Mouse (Mus musculus) lung, embryonic 14.5 days (tissue): ENCODE measurements around the gene Nck1. TPM values are rescaled to one million over a fixed set of nuclear protein-coding genes. Genes with fewer than 3 reads are reported as not detected.
A peak's percentile ranks its signal among the peaks of the same experiment; 100 is the strongest.

ENCODE experiments used
- ATAC-seq: fragments of 200-750 bp; cut with Nextera tagmentation; 2 replicates; pipeline ENCODE4 v1.8.0; 2017; ENCODE audit warnings: mild to moderate bottlenecking, moderate TSS enrichment, moderate library complexity; ENCODE audit not compliant: insufficient read depth
- DNase-seq: peaks from one replicate; pipeline ENCODE4 v3.0.0-alpha.2; 2015
- H3K27ac ChIP-seq: fragments of 300-500 bp; sonication (generic); 2 replicates; pipeline ENCODE4 v1.5.1; 2014; ENCODE audit warnings: low read depth, mild to moderate bottlenecking, moderate library complexity
- H3K27me3 ChIP-seq: fragments of 300-500 bp; sonication (generic); 2 replicates; pipeline ENCODE4 v1.6.1; 2014; ENCODE audit warnings: low read length, control low read depth; ENCODE audit not compliant: insufficient read depth
- H3K36me3 ChIP-seq: fragments of 300-500 bp; sonication (generic); 2 replicates; pipeline ENCODE4 v1.6.1; 2014; ENCODE audit warnings: control low read depth; ENCODE audit not compliant: insufficient read depth
- H3K4me1 ChIP-seq: fragments of 300-500 bp; sonication (generic); 2 replicates; pipeline ENCODE4 v1.6.1; 2014; ENCODE audit warnings: antibody characterized with exemption, control low read depth; ENCODE audit not compliant: insufficient read depth
- H3K4me2 ChIP-seq: fragments of 300-500 bp; sonication (generic); 2 replicates; pipeline ENCODE4 v1.6.1; 2014; ENCODE audit warnings: mild to moderate bottlenecking
- H3K4me3 ChIP-seq: fragments of 300-500 bp; sonication (generic); 2 replicates; pipeline ENCODE4 v1.5.1; 2014; ENCODE audit warnings: low read depth, low read length
- H3K9ac ChIP-seq: fragments of 300-500 bp; sonication (generic); 2 replicates; pipeline ENCODE4 v1.6.1; 2014
- H3K9me3 ChIP-seq: fragments of 300-500 bp; sonication (generic); 2 replicates; pipeline ENCODE4 v1.6.1; 2016; ENCODE audit warnings: low read depth, low read length, control low read depth
- CTCF ChIP-seq: IDR thresholded peaks from 2 replicates; pipeline ENCODE4 v1.5.1; 2016; ENCODE audit warnings: antibody characterized with exemption, low read depth
- WGBS: fragments of 180-500 bp; shearing (Covaris S2); extraction: QIAGEN DNeasy Blood & Tissue Kit; methylation state at CpG from one replicate; pipeline ENCODE4 v1.1.7; 2014; 5-methylcytosine and 5-hydroxymethylcytosine counted together
- polyA plus RNA-seq: library from polyadenylated mRNA; unstranded; fragments of >200 nt; fragmentation: Nextera tagmentation; extraction: Ambion mirVana; gene quantifications from 2 replicates; pipeline ENCODE4 v1.2.1, GENCODE M21; 2014

Gene Nck1
- polyA plus RNA-seq, 1 experiment from 2014 or later, result 71.3 TPM

GRCm38 (mm10) chr9:100573942-100574341 is 28.0 kb upstream of the Nck1 start:
- 32% methylated on average over 5 of the region's 5 CpGs for WGBS

GRCm38 (mm10) chr9:100573300-100573699 is 27.4 kb upstream of the Nck1 start:
- ATAC-seq (no peak), DNase-seq (peak; percentile 76)
- Histone ChIP-seq H3K27me3 (no peaks in the 10 kb centered on the region), H3K36me3 (no peaks in the 10 kb centered on the region), H3K9ac (no peak overlapping the region), H3K4me2 (no peak overlapping the region), H3K4me1 (peaks cover 10% of the 10 kb centered on the region; the same call in 1 of the 2 replicates), H3K27ac (no peak overlapping the region), H3K9me3 (no peaks in the 10 kb centered on the region), H3K4me3 (no peak overlapping the region)
- TF ChIP-seq CTCF, result no peak
- WGBS, result 48% methylated on average over 2 of the region's 2 CpGs

More at GRCm38 (mm10) chr9:100573942-100574341, 28.0 kb upstream of the Nck1 start:
- H3K27ac ChIP-seq, result no peak overlapping the region; the same call in 1 of the 2 replicates
- peaks cover 10% of the 10 kb centered on the region; the same call in 1 of the 2 replicates for H3K4me1 ChIP-seq
- H3K4me3 ChIP-seq, result no peak overlapping the region
- DNase-seq, result peak; percentile 59
- ATAC-seq, result no peak
- H3K27me3 ChIP-seq, result no peaks in the 10 kb centered on the region
- no peaks in the 10 kb centered on the region for H3K36me3 ChIP-seq
- no peak for TF ChIP-seq CTCF
- H3K9me3 ChIP-seq, result no peaks in the 10 kb centered on the region
- no peak overlapping the region for H3K4me2 ChIP-seq
- H3K9ac ChIP-seq, result no peak overlapping the region

- DNase-seq (no peak), ATAC-seq (no peak)
- no peaks in the 10 kb centered on the region for H3K27me3 ChIP-seq
- H3K9me3 ChIP-seq, result no peaks in the 10 kb centered on the region
- no peak overlapping the region for H3K27ac ChIP-seq
- no peak for TF ChIP-seq CTCF
- H3K9ac ChIP-seq, result peak overlapping the region; percentile 65; the same call in 1 of the 2 replicates
- H3K36me3 ChIP-seq, result no peaks in the 10 kb centered on the region
- peak overlapping the region; percentile 90 for H3K4me2 ChIP-seq
- H3K4me3 ChIP-seq, result peak overlapping the region; percentile 64; the same call in 1 of the 2 replicates
- peaks cover 10% of the 10 kb centered on the region; the same call in 1 of the 2 replicates for H3K4me1 ChIP-seq
- WGBS, result 67% methylated on average over 1 of the region's 1 CpGs
These were observed 25.6 kb upstream of the Nck1 start for GRCm38 (mm10) chr9:100571511-100571910.

GRCm38 (mm10) chr9:100570626-100571233 is 24.8 kb upstream of the Nck1 start, which contains the start of gene Slc35g2:
Gene Slc35g2, minus strand, starts transcription at chr9:100571090.
- peak; percentile 76 for DNase-seq
- TF ChIP-seq CTCF, result 0 out of 2 replicates have a peak, but pooled peaks have one; percentile 14
- peak within 1 kb of the TSS; percentile 24; the same call in 1 of the 2 replicates for H3K27ac ChIP-seq

GRCm38 (mm10) chr9:100569798-100570625 is 24.1 kb upstream of the Nck1 start:
- Histone ChIP-seq H3K4me2 (peak overlapping the region; percentile 90), H3K9me3 (no peaks in the 10 kb centered on the region), H3K9ac (peak overlapping the region; percentile 65), H3K36me3 (no peaks in the 10 kb centered on the region), H3K4me3 (peak overlapping the region; percentile 64), H3K27me3 (no peaks in the 10 kb centered on the region), H3K4me1 (peaks cover 10% of the 10 kb centered on the region; the same call in 1 of the 2 replicates), H3K27ac (peak overlapping the region; percentile 24; the same call in 1 of the 2 replicates)
- peak; percentile 72 for ATAC-seq
- 10% methylated on average over 32 of the region's 32 CpGs for WGBS
- DNase-seq, result peak; percentile 65
- TF ChIP-seq CTCF, result peak; percentile 40

More at GRCm38 (mm10) chr9:100570626-100571233, 24.8 kb upstream of the Nck1 start, which contains the start of gene Slc35g2:
- ATAC-seq, result peak; percentile 78
- Histone ChIP-seq H3K27me3 (no peaks in the 10 kb centered on the region), H3K9me3 (no peaks in the 10 kb centered on the region), H3K4me3 (peak within 1 kb of the TSS; percentile 64), H3K9ac (peak within 1 kb of the TSS; percentile 65), H3K4me2 (peak within 1 kb of the TSS; percentile 90), H3K4me1 (peaks cover 10% of the 10 kb centered on the region; the same call in 1 of the 2 replicates), H3K36me3 (no peaks in the 10 kb centered on the region)
- under 1% methylated on average over 55 of the region's 55 CpGs for WGBS

GRCm38 (mm10) chr9:100560251-100560890 is 14.4 kb upstream of the Nck1 start:
- H3K4me2 ChIP-seq, result no peak overlapping the region
- H3K4me3 ChIP-seq, result no peak overlapping the region
- H3K27me3 ChIP-seq, result no peaks in the 10 kb centered on the region
- 84% methylated on average over 10 of the region's 10 CpGs for WGBS
- no peak for ATAC-seq
- H3K36me3 ChIP-seq, result no peaks in the 10 kb centered on the region
- TF ChIP-seq CTCF, result no peak
- no peaks in the 10 kb centered on the region for H3K4me1 ChIP-seq
- no peaks in the 10 kb centered on the region for H3K9me3 ChIP-seq
- no peak overlapping the region for H3K27ac ChIP-seq
- no peak overlapping the region for H3K9ac ChIP-seq
- DNase-seq, result no peak

GRCm38 (mm10) chr9:100558991-100559390 is 13.1 kb upstream of the Nck1 start:
- Histone ChIP-seq H3K9ac (no peak overlapping the region), H3K4me2 (no peak overlapping the region), H3K4me3 (no peak overlapping the region), H3K27ac (no peak overlapping the region), H3K36me3 (no peaks in the 10 kb centered on the region), H3K27me3 (no peaks in the 10 kb centered on the region), H3K9me3 (no peaks in the 10 kb centered on the region), H3K4me1 (no peaks in the 10 kb centered on the region)
- no peak for DNase-seq
- TF ChIP-seq CTCF, result no peak
- ATAC-seq, result no peak
